Mouse (Mus musculus): ENCODE data around the gene Ptprd. TPM values are rescaled to one million over a fixed set of nuclear protein-coding genes. Genes with fewer than 3 reads are reported as not detected.
"Not testable (repeated sequence)": the region's sequence is repeated elsewhere in the genome, so short reads cannot be mapped to it uniquely, and the experiment has no call there.

Gene Ptprd
- total RNA-seq, 2 experiments from 2014 or later = 5.0 to 6.9 TPM

- no peak overlapping the region for H3K27ac ChIP-seq
- TF ChIP-seq CTCF (IDR thresholded peaks at IDR 0.05) = no peak
- intact Hi-C loops (cut with DNase I) = no loop called here
- no peak for DNase-seq
- H3K4me3 ChIP-seq = no peak overlapping the region
These were observed 69.5 kb downstream of the Ptprd start for GRCm38 (mm10) chr4:78142088-78142766.

GRCm38 (mm10) chr4:78110898-78111297 is 100.9 kb downstream of the Ptprd start:
- no peak overlapping the region for H3K27ac ChIP-seq
- TF ChIP-seq CTCF (IDR thresholded peaks at IDR 0.05) = no peak
- no peak overlapping the region for H3K4me3 ChIP-seq
- no peak for DNase-seq
- intact Hi-C loops (cut with DNase I) = no loop called here

GRCm38 (mm10) chr4:78097526-78097925 is 114.2 kb downstream of the Ptprd start:
- TF ChIP-seq CTCF (IDR thresholded peaks at IDR 0.05) = no peak
- Histone ChIP-seq H3K4me3 (no peak overlapping the region), H3K27ac (no peak overlapping the region)
- DNase-seq = no peak
- intact Hi-C loops (cut with DNase I) = no loop called here

- H3K4me3 ChIP-seq = no peak overlapping the region
- no peak for DNase-seq
- no peak overlapping the region for H3K27ac ChIP-seq
- no peak for TF ChIP-seq CTCF (IDR thresholded peaks at IDR 0.05)
- intact Hi-C loops (cut with DNase I) = no loop called here
These were observed 129.0 kb downstream of the Ptprd start for GRCm38 (mm10) chr4:78082744-78083143.

GRCm38 (mm10) chr4:78077499-78077898 is 134.3 kb downstream of the Ptprd start:
- TF ChIP-seq CTCF (IDR thresholded peaks at IDR 0.05) = no peak
- intact Hi-C loops (cut with DNase I) = no loop called here
- Histone ChIP-seq H3K27ac (no peak overlapping the region), H3K4me3 (no peak overlapping the region)
- DNase-seq = no peak

- TF ChIP-seq CTCF (IDR thresholded peaks at IDR 0.05) = no peak
- intact Hi-C loops (cut with DNase I) = no loop called here
- H3K4me3 ChIP-seq = no peak overlapping the region
- H3K27ac ChIP-seq = no peak overlapping the region
- no peak for DNase-seq
These were observed 134.7 kb downstream of the Ptprd start for GRCm38 (mm10) chr4:78077087-78077486.

- TF ChIP-seq CTCF (IDR thresholded peaks at IDR 0.05) = no peak
- no peak for DNase-seq
- intact Hi-C loops (cut with DNase I) = no loop called here
These were observed 173.4 kb downstream of the Ptprd start for GRCm38 (mm10) chr4:78038401-78038800.

GRCm38 (mm10) chr4:78002065-78002464 is 209.7 kb downstream of the Ptprd start:
- Histone ChIP-seq H3K27ac (no peak overlapping the region), H3K4me3 (no peak overlapping the region)
- no peak for DNase-seq
- no peak for TF ChIP-seq CTCF (IDR thresholded peaks at IDR 0.05)
- intact Hi-C loops (cut with DNase I) = no loop called here

More at GRCm38 (mm10) chr4:78038401-78038800, 173.4 kb downstream of the Ptprd start:
- Histone ChIP-seq H3K4me3 (no peak overlapping the region), H3K27ac (no peak overlapping the region)

GRCm38 (mm10) chr4:77992709-77993108 is 219.1 kb downstream of the Ptprd start:
- intact Hi-C loops (cut with DNase I) = no loop called here
- Histone ChIP-seq H3K4me3 (no peak overlapping the region), H3K27ac (no peak overlapping the region)
- no peak for TF ChIP-seq CTCF (IDR thresholded peaks at IDR 0.05)
- DNase-seq = no peak

- Histone ChIP-seq H3K27ac (no peak overlapping the region), H3K4me3 (no peak overlapping the region)
- TF ChIP-seq CTCF (IDR thresholded peaks at IDR 0.05) = no peak
- intact Hi-C loops (cut with DNase I) = no loop called here
- no peak for DNase-seq
These were observed 229.7 kb downstream of the Ptprd start for GRCm38 (mm10) chr4:77982094-77982493.

- no peak; the same call in 1 of the 2 replicates for TF ChIP-seq CTCF (IDR thresholded peaks at IDR 0.05)
- intact Hi-C loops (cut with DNase I) = no loop called here
These were observed 250.1 kb downstream of the Ptprd start for GRCm38 (mm10) chr4:77961711-77962110.

GRCm38 (mm10) chr4:77889489-77889888 is 322.3 kb downstream of the Ptprd start:
- no peak for TF ChIP-seq CTCF (IDR thresholded peaks at IDR 0.05)
- no peak for DNase-seq
- Histone ChIP-seq H3K27ac (no peak overlapping the region), H3K4me3 (no peak overlapping the region)
- intact Hi-C loops (cut with DNase I) = no loop called here

More at GRCm38 (mm10) chr4:77961711-77962110, 250.1 kb downstream of the Ptprd start:
- Histone ChIP-seq H3K27ac (no peak overlapping the region), H3K4me3 (no peak overlapping the region)
- no peak for DNase-seq

- intact Hi-C loops (cut with DNase I) = no loop called here
- Histone ChIP-seq H3K27ac (no peak overlapping the region), H3K4me3 (no peak overlapping the region)
- no peak for DNase-seq
- TF ChIP-seq CTCF (IDR thresholded peaks at IDR 0.05) = no peak
These were observed 331.5 kb downstream of the Ptprd start for GRCm38 (mm10) chr4:77880213-77880612.

GRCm38 (mm10) chr4:77861269-77861668 is 350.5 kb downstream of the Ptprd start:
- intact Hi-C loops (cut with DNase I) = no loop called here
- Histone ChIP-seq H3K4me3 (no peak overlapping the region), H3K27ac (no peak overlapping the region)
- DNase-seq = no peak
- TF ChIP-seq CTCF (IDR thresholded peaks at IDR 0.05) = no peak

GRCm38 (mm10) chr4:77797391-77797790 is 414.4 kb downstream of the Ptprd start:
- H3K4me3 ChIP-seq; intact Hi-C loops (cut with DNase I); DNase-seq; H3K27ac ChIP-seq: not testable (repeated sequence)

Measured in gastrocnemius, adult 2 months (tissue).